Mouse (Mus musculus) thymus, adult 2 months (tissue): ENCODE results near the gene Tmem63a. TPM values are rescaled to one million over a fixed set of nuclear protein-coding genes. Genes with fewer than 3 reads are reported as not detected.

Source experiments
- DNase-seq: peaks from one replicate; pipeline ENCODE4 v3.0.0; 2021
- H3K27ac ChIP-seq: fragments of 200-500 bp; 2 replicates; pipeline ENCODE4 v1.5.1; 2012; ENCODE audit warnings: low read length, control low read depth; ENCODE audit not compliant: control insufficient read depth, insufficient read depth
- H3K27me3 ChIP-seq: fragments of 200-500 bp; 2 replicates; pipeline ENCODE4 v1.6.1; 2012; ENCODE audit warnings: mild to moderate bottlenecking, low read length, moderate library complexity, mixed read lengths; ENCODE audit not compliant: control insufficient read depth, insufficient read depth
- H3K36me3 ChIP-seq: fragments of 200-500 bp; 2 replicates; pipeline ENCODE4 v1.6.1; 2012; ENCODE audit warnings: mild to moderate bottlenecking, low read length, moderate library complexity; ENCODE audit not compliant: control insufficient read depth, insufficient read depth
- H3K4me1 ChIP-seq: fragments of 200-500 bp; replicated peaks from 2 replicates; pipeline ENCODE4 v1.6.1; 2012; ENCODE audit warnings: low read length; ENCODE audit not compliant: control insufficient read depth, insufficient read depth
- H3K4me3 ChIP-seq: fragments of 200-500 bp; 2 replicates; pipeline ENCODE4 v1.5.1; 2012; ENCODE audit warnings: mild to moderate bottlenecking, low read length, control low read depth, moderate library complexity; ENCODE audit not compliant: control insufficient read depth, insufficient read depth
- CTCF ChIP-seq: fragments of 200-500 bp; IDR thresholded peaks from 2 replicates; pipeline ENCODE4 v1.5.1; 2012; ENCODE audit warnings: mild to moderate bottlenecking, control low read depth, low read length, moderate library complexity, borderline replicate concordance; ENCODE audit not compliant: control insufficient read depth, poor library complexity, insufficient read depth; ENCODE audit errors: extremely low read depth
- POLR2A ChIP-seq: fragments of 200-500 bp; IDR thresholded peaks from 2 replicates; pipeline ENCODE4 v1.6.1; 2012; ENCODE audit warnings: mild to moderate bottlenecking, low read length, control low read depth, moderate library complexity; ENCODE audit not compliant: control insufficient read depth, poor library complexity, insufficient read depth; ENCODE audit errors: extremely low read depth
- WGBS: fragments of 180-500 bp; shearing (Covaris S2); methylation state at CpG from one replicate; pipeline ENCODE4 v1.1.7; 2018; 5-methylcytosine and 5-hydroxymethylcytosine counted together
- polyA plus RNA-seq: library from polyadenylated mRNA; depleted of rRNA; stranded (reverse); fragments of >200 nt; gene quantifications from 2 replicates; pipeline ENCODE4 v1.2.3, GENCODE M21; 2012

Gene Tmem63a
- polyA plus RNA-seq, 1 experiment, result 47.3 TPM

GRCm38 (mm10) chr1:180904039-180904814 lies 37.9 kb upstream of the Tmem63a start, which contains the start of gene Pycr2:
Gene Pycr2, plus strand, starts transcription at chr1:180904293.
- DNase-seq, result peak; percentile 94
- Histone ChIP-seq H3K4me3 (peak within 1 kb of the TSS; percentile 85), H3K36me3 (0 out of 2 replicates have a peak, but pooled peaks cover 4% of the 10 kb centered on the region), H3K4me1 (peaks cover 13% of the 10 kb centered on the region), H3K27ac (peak within 1 kb of the TSS; percentile 10; the same call in 1 of the 2 replicates), H3K27me3 (no peaks in the 10 kb centered on the region)
- WGBS, result under 1% methylated on average over 52 of the region's 52 CpGs
- TF ChIP-seq POLR2A, result no peak
- no peak for TF ChIP-seq CTCF

- Histone ChIP-seq H3K4me3 (peak overlapping the region; percentile 85), H3K4me1 (peaks cover 13% of the 10 kb centered on the region), H3K36me3 (0 out of 2 replicates have a peak, but pooled peaks cover 4% of the 10 kb centered on the region), H3K27me3 (no peaks in the 10 kb centered on the region), H3K27ac (peak overlapping the region; percentile 4; the same call in 1 of the 2 replicates)
- TF ChIP-seq POLR2A, result no peak
- TF ChIP-seq CTCF, result no peak
- 1% methylated on average over 5 of the region's 5 CpGs for WGBS
- no peak for DNase-seq
Measured at GRCm38 (mm10) chr1:180904815-180905080, 37.4 kb upstream of the Tmem63a start.

- 78% methylated on average over 6 of the region's 6 CpGs for WGBS
- Histone ChIP-seq H3K27me3 (no peaks in the 10 kb centered on the region), H3K27ac (no peak overlapping the region), H3K36me3 (0 out of 2 replicates have a peak, but pooled peaks cover 4% of the 10 kb centered on the region), H3K4me3 (peak overlapping the region; percentile 27), H3K4me1 (peaks cover 13% of the 10 kb centered on the region)
- DNase-seq, result no peak
- TF ChIP-seq POLR2A (no peak), CTCF (no peak)
Measured at GRCm38 (mm10) chr1:180905307-180905706, 36.8 kb upstream of the Tmem63a start.

GRCm38 (mm10) chr1:180905876-180906275 lies 36.3 kb upstream of the Tmem63a start:
- no peak for DNase-seq
- peak overlapping the region; percentile 27 for H3K4me3 ChIP-seq
- TF ChIP-seq POLR2A (no peak), CTCF (no peak)
- H3K36me3 ChIP-seq, result 0 out of 2 replicates have a peak, but pooled peaks cover 4% of the 10 kb centered on the region
- H3K27me3 ChIP-seq, result no peaks in the 10 kb centered on the region
- 95% methylated on average over 17 of the region's 17 CpGs for WGBS
- H3K4me1 ChIP-seq, result peaks cover 15% of the 10 kb centered on the region
- H3K27ac ChIP-seq, result peak overlapping the region; percentile 72; the same call in 1 of the 2 replicates

- Histone ChIP-seq H3K4me1 (peaks cover 22% of the 10 kb centered on the region), H3K27me3 (no peaks in the 10 kb centered on the region), H3K4me3 (peak overlapping the region; percentile 27), H3K27ac (peak overlapping the region; percentile 72), H3K36me3 (0 out of 2 replicates have a peak, but pooled peaks cover 4% of the 10 kb centered on the region)
- 85% methylated on average over 24 of the region's 24 CpGs for whole genome bisulfite sequencing
- DNase-seq, result no peak
- TF ChIP-seq CTCF, result no peak
- TF ChIP-seq POLR2A, result no peak
Measured at GRCm38 (mm10) chr1:180906461-180907147, 35.5 kb upstream of the Tmem63a start.

- 62% methylated on average over 8 of the region's 8 CpGs for WGBS
- 0 out of 2 replicates have a peak, but pooled peaks cover 4% of the 10 kb centered on the region for H3K36me3 ChIP-seq
- H3K27ac ChIP-seq, result no peak overlapping the region
- peaks cover 32% of the 10 kb centered on the region for H3K4me1 ChIP-seq
- TF ChIP-seq POLR2A, result no peak
- TF ChIP-seq CTCF, result no peak
- no peak for DNase-seq
- no peak overlapping the region for H3K4me3 ChIP-seq
- no peaks in the 10 kb centered on the region for H3K27me3 ChIP-seq
Measured at GRCm38 (mm10) chr1:180911138-180911537, 31.0 kb upstream of the Tmem63a start.
